Mouse (Mus musculus): Measurements from ENCODE around the gene Gabpb2.

Gabpb2 gene

GRCm38 (mm10) chr3:95217255-95218134 is at the start of gene Gabpb2:
Gene Gabpb2, minus strand, starts transcription at chr3:95217916.
- DNase-seq: peak; percentile 96

GRCm38 (mm10) chr3:95266052-95266451 is 48.3 kb upstream of the Gabpb2 start:
- no peak for DNase-seq

GRCm38 (mm10) chr3:95264724-95265123 is 47.0 kb upstream of the Gabpb2 start:
- DNase-seq: no peak

GRCm38 (mm10) chr3:95263089-95263739 is 45.5 kb upstream of the Gabpb2 start:
- DNase-seq: peak; percentile 87

- no peak for DNase-seq
These were observed 44.3 kb upstream of the Gabpb2 start for GRCm38 (mm10) chr3:95261975-95262374.

- DNase-seq: no peak
These were observed 39.2 kb upstream of the Gabpb2 start for GRCm38 (mm10) chr3:95256931-95257330.

GRCm38 (mm10) chr3:95250783-95251424 is 33.2 kb upstream of the Gabpb2 start, which contains the start of gene Bnipl:
Gene Bnipl, minus strand, starts transcription at chr3:95251193.
- no peak for DNase-seq

GRCm38 (mm10) chr3:95250361-95250760 is 32.6 kb upstream of the Gabpb2 start:
- DNase-seq: no peak

GRCm38 (mm10) chr3:95247660-95248336 is 30.1 kb upstream of the Gabpb2 start:
- no peak for DNase-seq

- DNase-seq: peak; percentile 46
These were observed 28.9 kb upstream of the Gabpb2 start for GRCm38 (mm10) chr3:95246465-95247231.

GRCm38 (mm10) chr3:95243086-95243485 is 25.4 kb upstream of the Gabpb2 start:
- DNase-seq: no peak

GRCm38 (mm10) chr3:95241498-95241897 is 23.8 kb upstream of the Gabpb2 start, which contains the start of gene Gm128:
Gene Gm128, minus strand, starts transcription at chr3:95241598.
- DNase-seq: no peak

GRCm38 (mm10) chr3:95240900-95241299 is 23.2 kb upstream of the Gabpb2 start:
- DNase-seq: no peak

GRCm38 (mm10) chr3:95239971-95240370 is 22.3 kb upstream of the Gabpb2 start:
- no peak for DNase-seq

- no peak for DNase-seq
These were observed 21.3 kb upstream of the Gabpb2 start for GRCm38 (mm10) chr3:95239022-95239421.

- DNase-seq: no peak
These were observed 19.9 kb upstream of the Gabpb2 start for GRCm38 (mm10) chr3:95237541-95238099.

- DNase-seq: no peak
These were observed 17.9 kb upstream of the Gabpb2 start for GRCm38 (mm10) chr3:95235386-95236301.

- DNase-seq: peak; percentile 35
These were observed 15.7 kb upstream of the Gabpb2 start for GRCm38 (mm10) chr3:95233303-95233980.

GRCm38 (mm10) chr3:95232771-95233170 is 15.1 kb upstream of the Gabpb2 start:
- DNase-seq: peak; percentile 59

Data from kidney, adult 18-20 months (tissue).